Mouse (Mus musculus): ENCODE results near the gene Clec4a2. TPM values are rescaled to one million over a fixed set of nuclear protein-coding genes. Genes with fewer than 3 reads are reported as not detected.

Clec4a2 gene
- polyA plus RNA-seq, 1 experiment from 2014 or later: 0.78 TPM

Other genes starting within 250 kb of the Clec4a2 start
- gene Necap1, start 232.0 kb upstream of the Clec4a2 start, polyA plus RNA-seq (2016; fragmentation: Nextera tagmentation; extraction: Ambion mirVana): 61.8 and 64.8 TPM in 2 replicates
- 0.84 and 0.95 TPM in 2 replicates for gene Clec4a1, start 184.6 kb upstream of the Clec4a2 start, polyA plus RNA-seq (2016; fragmentation: Nextera tagmentation; extraction: Ambion mirVana)
- 0.48 and 0.97 TPM in 2 replicates for gene Clec4a3, start 153.9 kb upstream of the Clec4a2 start, polyA plus RNA-seq (2016; fragmentation: Nextera tagmentation; extraction: Ambion mirVana)
- gene Clec4a4, start 116.1 kb upstream of the Clec4a2 start, polyA plus RNA-seq (2016; fragmentation: Nextera tagmentation; extraction: Ambion mirVana): not detected in 2 replicates
- gene Clec4b1, start 56.5 kb upstream of the Clec4a2 start, polyA plus RNA-seq (2016; fragmentation: Nextera tagmentation; extraction: Ambion mirVana): not detected in 2 replicates
- not detected in 2 replicates for gene Clec4b2, start 66.5 kb downstream of the Clec4a2 start, polyA plus RNA-seq (2016; fragmentation: Nextera tagmentation; extraction: Ambion mirVana)
- gene Clec4n, start 123.4 kb downstream of the Clec4a2 start, polyA plus RNA-seq (2016; fragmentation: Nextera tagmentation; extraction: Ambion mirVana): 0.35 TPM in 2 replicates
- gene Clec4d, start 155.7 kb downstream of the Clec4a2 start, polyA plus RNA-seq (2016; fragmentation: Nextera tagmentation; extraction: Ambion mirVana): not detected in 2 replicates
- not detected in 2 replicates for gene Clec4e, start 183.4 kb downstream of the Clec4a2 start, polyA plus RNA-seq (2016; fragmentation: Nextera tagmentation; extraction: Ambion mirVana)
- not detected in 2 replicates for gene Vmn2r19, start 201.9 kb downstream of the Clec4a2 start, polyA plus RNA-seq (2016; fragmentation: Nextera tagmentation; extraction: Ambion mirVana)

All from limb, embryonic 12.5 days (tissue).